Mouse (Mus musculus): ENCODE measurements around the gene Nrgn. TPM values are rescaled to one million over a fixed set of nuclear protein-coding genes. Genes with fewer than 3 reads are reported as not detected.

The Nrgn gene
- total RNA-seq, 4 experiments from 2014 or later = 4.8 to 11.7 (median 8.5) TPM

GRCm38 (mm10) chr9:37554838-37555748 is 2.4 kb upstream of the Nrgn start, which contains the start of gene Siae:
Gene Siae, plus strand, starts transcription at chr9:37555698.
- DNase-seq (ENCODE audit: low spot score) = no peak

DNA sequence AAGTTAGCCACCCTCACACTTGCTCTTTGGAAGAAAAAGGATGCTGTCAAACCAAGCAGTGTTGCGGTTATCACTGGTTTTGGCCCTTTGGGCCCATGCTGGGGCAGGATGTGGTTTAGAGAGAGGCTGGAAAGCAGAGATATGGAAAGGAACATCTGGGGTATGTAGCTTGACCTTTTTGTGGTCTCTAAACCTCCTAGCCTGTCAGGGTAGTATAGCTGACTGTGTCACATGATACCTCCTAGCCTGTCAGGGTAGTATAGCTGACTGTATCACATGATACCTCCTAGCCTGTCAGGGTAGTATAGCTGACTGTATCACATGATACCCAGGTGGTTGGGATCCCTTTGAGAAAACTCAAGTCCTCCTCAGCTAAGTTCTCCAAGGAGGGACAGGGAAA is 1.6 kb upstream of the Nrgn start:
- DNase-seq (ENCODE audit: low spot score) = no peak

DNA sequence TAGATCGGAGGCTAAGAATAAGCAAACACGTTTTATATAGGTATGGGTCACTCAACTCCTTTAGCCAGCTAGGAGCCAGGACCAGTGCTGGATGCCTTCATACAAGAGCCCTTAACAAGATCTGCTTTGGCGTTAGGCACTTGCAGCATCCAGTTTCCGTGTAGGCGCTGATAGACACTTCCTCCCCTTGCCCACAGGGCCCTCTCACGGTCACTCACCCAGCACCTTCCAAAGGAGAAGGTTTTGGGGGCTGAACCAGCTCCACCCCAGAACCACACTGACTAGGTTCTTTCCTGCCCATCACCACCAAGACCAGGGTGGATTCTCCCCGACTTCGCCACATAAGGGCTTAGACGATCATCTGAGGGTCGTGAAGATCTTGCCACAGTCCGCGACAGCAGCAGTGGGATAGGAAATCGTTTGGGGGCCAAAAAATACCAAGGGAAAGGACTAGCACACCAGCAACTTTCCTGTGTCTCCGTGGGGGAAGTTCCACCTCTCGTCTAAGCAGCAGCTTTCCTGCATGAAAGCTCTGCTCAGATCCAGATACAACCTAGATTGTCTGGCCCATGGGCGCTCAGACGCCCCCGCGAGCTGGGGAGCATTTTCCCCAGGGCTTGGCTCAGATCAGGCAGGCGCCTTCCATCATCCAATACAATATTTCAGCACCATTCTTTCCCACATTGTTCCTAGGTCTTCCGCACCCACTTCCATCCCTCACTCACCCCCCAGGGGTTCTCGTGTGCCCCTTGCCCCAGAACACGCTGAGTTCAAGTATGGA is 763 bp downstream of the Nrgn start:
- DNase-seq (ENCODE audit: low spot score) = no peak

- DNase-seq (ENCODE audit: low spot score) = no peak
Measured at GRCm38 (mm10) chr9:37550435-37550834, 2.3 kb downstream of the Nrgn start.

GRCm38 (mm10) chr9:37546889-37547288 is 5.8 kb downstream of the Nrgn start:
- DNase-seq (ENCODE audit: low spot score) = no peak

DNA sequence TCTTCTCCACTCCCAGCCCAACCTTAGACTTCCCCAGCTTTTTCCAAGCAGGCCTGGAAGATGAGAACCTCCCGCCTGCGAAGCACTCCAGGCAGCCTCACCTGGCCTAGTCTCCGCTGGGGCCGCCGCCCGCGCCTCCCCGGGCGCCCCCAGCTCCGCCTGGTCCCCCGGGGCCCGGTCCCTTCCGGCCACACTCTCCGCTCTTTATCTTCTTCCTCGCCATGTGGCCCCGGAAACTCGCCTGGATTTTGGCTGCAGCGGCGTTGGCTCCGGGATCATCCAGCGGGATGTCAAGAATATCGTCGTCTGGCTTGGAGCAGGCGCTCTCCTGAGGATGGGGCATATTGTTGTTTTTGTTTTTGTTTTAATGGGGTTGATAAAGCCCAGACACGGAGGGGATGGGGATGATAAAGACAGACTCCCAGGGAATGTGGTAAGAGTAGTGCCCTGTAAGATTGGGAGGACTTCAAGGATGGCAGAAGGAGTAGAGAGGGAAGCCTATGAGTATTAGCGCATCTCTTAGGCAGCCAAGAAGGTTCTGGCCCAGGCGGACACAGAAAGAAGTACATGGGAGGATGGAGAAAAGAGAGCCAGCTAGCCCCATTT is 6.8 kb downstream of the Nrgn start:
- DNase-seq (ENCODE audit: low spot score) = no peak

DNA sequence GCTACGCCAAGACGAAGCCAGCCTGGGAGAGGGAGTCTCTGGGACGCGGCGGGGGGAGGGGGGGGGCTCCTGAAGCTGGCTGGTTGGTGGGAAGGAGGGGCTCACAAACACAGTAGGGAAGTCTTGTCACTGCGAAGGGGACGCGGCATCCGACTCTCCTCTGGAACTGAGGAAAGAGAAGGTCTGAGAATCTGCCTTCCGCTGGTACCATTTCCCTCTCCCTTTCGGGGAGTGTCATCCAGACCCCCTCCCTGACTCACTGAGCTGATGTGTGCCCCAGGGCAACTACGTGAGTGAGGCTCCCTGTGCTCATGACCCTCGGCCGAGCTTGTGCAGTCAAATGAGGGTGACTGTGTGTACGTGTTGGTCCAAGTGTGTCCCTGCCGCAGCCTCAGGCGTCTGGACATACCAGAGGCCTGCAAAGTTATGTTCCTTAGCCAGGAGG is 7.5 kb downstream of the Nrgn start:
- DNase-seq (ENCODE audit: low spot score) = no peak

GRCm38 (mm10) chr9:37544447-37545165 is 8.1 kb downstream of the Nrgn start:
- DNase-seq (ENCODE audit: low spot score) = peak; percentile 64

DNA sequence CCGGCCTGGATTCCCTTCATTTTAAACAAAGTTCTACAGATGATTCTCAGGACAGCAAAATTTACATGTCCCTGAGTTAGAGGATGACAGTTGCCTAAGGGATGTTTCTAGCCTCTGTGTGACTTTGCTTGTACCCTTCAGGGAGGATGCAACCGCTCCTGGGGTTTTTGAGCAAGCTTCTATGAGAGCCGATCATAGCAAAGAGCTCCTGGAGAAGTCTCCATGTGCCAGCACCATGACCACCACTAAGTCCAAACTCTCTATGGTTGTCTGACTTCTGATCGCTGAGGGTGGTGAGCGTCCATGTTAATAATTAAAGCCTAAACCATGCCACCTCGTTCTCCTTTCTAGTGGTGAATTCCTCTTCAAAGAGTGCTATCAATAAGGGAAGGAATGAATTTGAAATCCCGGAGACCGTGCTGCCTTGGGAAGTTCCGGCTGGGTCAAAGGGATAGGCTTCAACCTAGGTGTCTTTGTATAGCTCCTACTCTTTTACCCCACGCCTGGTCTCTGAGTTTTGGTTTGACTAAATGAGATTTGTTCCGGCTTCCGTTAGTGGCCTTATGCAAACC is 8.7 kb downstream of the Nrgn start:
- DNase-seq (ENCODE audit: low spot score) = no peak

DNA sequence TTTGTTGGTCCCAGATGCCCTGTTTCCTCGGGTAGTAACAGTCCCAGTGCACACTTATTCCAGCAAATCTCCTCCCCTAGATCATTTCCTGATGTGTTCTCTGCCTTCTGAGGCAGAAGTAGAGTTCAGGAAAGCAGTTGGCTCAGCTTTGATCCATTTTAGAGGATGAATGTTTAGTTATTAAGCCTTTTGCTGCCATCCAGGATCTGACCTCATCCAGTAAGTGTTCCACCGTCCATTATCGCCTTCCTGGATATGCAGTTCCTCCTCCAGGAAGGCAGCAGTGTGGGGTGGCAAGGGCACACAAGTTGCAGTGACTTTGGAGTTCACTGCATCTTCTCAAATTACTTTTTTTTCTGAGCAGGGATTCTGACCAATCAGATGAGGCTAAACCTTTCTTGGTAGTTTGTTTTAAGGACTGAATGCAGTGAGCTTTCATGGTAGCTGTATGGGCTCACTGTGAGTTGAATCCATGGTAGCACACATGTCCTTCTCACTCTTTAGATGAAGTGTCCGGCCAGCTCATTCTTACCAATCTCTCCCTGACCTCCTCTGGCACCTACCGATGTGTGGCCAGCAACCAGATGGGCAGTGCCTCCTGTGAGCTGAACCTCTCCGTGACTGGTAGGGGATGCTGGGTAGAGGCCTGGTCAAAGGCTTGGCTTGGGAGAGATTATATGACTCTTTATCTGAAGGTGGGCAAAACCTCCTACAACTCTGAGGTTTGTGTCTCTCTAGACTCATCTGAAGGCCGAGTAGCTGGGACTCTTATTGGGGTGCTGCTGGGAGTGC is 10.7 kb downstream of the Nrgn start:
- no peak for DNase-seq (ENCODE audit: low spot score)

DNA sequence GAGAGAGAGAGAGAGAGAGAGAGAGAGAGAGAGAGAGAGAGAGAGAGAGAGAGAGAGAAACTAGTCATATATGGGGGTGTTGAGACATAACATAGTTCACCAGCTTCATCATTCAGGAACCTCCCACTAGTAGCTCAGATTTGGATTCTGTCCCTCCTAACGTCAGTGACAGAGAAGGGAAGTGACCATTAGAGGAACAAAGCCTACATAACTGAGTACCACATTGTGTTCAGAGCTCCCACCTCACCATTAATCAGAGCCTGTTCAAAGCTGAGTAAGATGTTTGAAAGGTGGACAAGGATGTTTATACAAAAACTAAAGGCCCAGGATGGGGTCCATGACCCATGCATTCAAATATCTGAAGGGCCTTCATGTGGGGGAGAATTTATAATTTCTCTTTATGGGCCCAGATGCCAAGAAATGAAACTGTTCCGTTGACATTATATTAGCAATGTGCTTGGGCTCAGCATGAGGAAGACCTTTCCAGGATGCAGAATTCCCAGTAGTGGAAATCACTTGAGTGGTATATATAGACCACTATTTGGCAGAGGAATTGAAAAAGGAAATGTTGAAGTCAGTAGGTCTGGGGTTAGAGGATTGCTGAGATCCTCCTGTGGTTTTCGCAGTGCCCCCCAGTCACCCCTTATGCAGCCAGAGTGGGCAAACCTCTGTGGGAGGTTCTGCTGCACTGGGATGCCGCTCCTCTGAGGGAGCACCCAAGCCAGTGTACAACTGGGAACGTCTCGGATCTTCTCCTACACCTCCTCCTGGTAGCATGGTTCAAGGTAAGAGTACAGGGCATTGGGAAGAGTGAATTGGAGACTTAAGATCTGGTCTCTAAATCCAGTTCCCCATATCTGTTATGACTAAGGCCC is 11.8 kb downstream of the Nrgn start:
- no peak for DNase-seq (ENCODE audit: low spot score)

- no peak for DNase-seq (ENCODE audit: low spot score)
Measured at GRCm38 (mm10) chr9:37540226-37540625, 12.5 kb downstream of the Nrgn start.

DNA sequence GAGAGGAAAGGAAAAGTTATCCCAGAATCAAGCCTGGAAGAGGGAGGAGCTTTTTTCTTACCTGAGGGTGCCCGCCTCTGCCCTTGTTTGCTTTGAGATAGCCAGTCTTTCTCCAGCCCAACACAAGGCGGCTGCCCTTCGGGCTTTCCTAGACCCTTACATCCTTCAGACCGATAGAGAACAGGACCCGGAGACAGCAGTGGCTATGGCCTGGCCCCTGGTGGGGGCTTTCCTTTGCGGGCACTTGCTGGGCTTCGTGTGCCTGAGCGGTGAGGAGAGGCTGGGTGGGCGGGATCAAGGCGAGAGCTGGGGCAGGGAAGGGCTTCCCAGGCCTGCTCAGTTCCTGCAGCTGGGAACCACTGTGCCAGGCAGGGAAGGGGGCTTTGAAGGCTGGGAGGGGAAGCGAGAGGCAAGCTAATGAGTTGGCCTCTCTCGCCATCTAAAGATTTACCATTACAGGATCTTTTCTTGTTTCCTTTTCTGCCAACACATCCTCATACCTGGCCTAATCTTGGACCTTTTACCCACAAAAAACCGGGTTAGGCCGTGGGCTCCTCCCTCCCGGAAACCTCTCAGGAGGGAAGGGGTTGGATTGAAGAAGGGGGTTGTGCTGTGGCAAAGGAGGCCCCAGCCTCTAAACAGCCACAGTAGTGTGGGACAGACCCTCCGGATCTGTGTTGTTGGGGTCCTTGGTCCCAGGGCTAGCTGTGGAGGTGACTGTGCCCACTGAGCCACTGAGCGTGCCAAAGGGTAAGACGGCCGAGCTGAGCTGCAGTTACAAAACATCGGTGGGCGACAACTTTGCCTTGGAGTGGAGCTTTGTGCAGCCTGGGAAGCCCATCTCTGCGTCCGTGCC is 13.3 kb downstream of the Nrgn start, which contains the start of gene Vsig2:
Gene Vsig2 (plus strand): TSS at position 86 of the 856 bp plus-strand sequence.
- no peak for DNase-seq (ENCODE audit: low spot score)

DNA sequence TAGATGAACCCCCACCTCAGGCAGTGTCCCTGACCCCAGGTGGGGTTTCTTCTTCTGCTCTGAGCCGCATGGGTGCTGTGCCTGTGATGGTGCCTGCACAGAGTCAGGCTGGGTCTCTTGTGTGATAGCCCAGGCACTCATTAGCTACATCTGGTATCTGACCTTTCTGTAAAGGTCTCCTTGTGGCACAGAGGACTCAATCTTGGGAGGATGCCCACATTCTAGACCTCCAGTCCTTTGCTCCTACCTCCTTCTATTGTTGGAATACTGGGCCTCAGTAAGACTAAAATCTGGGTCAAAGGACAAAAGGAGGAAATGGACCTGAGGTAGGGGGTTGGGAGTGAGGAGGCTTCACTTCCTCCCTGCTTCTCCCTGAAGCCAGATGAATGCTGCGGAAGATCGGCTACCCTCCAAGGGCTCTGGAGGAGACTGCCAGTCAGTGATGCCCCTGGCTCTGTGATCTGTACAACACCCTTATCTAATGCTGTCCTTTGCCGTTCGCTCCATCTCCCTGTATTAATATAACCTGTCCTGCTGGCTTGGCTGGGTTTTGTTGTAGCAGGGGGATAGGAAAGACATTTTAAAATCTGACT is 14.9 kb downstream of the Nrgn start:
- no peak for DNase-seq (ENCODE audit: low spot score)

- no peak for DNase-seq (ENCODE audit: low spot score)
Measured at GRCm38 (mm10) chr9:37536851-37537250, 15.9 kb downstream of the Nrgn start.

DNA sequence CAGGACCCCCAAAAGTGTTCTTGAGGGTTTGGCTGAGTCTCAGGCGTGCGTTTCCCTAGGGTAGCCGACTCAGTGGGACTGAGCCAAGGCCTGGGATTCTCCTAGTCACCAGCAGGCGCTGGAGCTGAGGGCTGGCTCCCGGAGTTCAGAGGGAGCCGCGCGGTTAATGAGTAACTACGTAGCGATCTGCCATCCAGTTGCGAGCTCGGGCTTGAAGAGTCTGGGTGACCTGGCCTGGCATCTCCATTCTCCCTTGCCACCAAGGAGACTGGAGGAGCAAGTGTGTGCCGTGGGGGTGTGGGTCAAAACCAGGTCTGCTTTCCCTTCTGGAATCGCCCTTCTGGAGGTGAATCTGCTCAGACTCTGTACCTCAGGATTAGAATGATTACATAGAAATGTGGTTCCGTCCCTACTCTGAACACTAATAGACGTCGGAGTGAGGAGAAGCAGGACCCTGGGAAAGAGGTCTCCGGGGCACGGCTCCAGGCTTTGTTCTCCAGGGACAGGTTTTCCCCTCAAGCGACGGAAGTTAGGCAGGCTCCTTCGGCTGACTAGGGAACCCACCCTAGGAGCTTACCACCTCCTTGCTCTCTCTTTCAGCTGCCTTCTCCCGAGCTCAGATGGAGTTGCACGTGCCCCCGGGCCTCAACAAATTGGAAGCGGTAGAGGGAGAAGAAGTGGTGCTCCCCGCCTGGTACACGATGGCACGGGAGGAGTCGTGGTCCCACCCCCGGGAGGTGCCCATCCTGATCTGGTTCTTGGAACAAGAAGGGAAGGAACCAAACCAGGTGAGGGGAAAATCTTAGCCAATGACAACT is 21.6 kb downstream of the Nrgn start:
- no peak for DNase-seq (ENCODE audit: low spot score)

Measured in heart, adult 8-10 months (tissue).